Mouse (Mus musculus): ENCODE results near the gene Doc2g. TPM values are rescaled to one million over a fixed set of nuclear protein-coding genes. Genes with fewer than 3 reads are reported as not detected.
A peak's percentile ranks its signal among the peaks of the same experiment; 100 is the strongest.
"Not testable (repeated sequence)": the region's sequence is repeated elsewhere in the genome, so short reads cannot be mapped to it uniquely, and the experiment has no call there.

The Doc2g gene
- polyA plus RNA-seq, 1 experiment from 2014 or later, result 4.5 TPM

- ATAC-seq (ENCODE audit: insufficient read depth, low FRiP score, low read depth), result peak; percentile 74; the same call in 1 of the 2 replicates
- peak within 1 kb of the TSS; percentile 51; the same call in 1 of the 2 replicates for H3K27ac ChIP-seq
- H3K36me3 ChIP-seq, result no peaks in the 10 kb centered on the region
- no peaks in the 10 kb centered on the region; the same call in 1 of the 2 replicates for H3K4me1 ChIP-seq
- no peaks in the 10 kb centered on the region for H3K27me3 ChIP-seq (replicated peaks)
- H3K4me2 ChIP-seq, result 0 out of 2 replicates have a peak within 1 kb of the TSS, but pooled peaks have one; percentile 3
- 22% methylated on average over 9 of the region's 9 CpGs for WGBS
- H3K4me3 ChIP-seq (replicated peaks), result 0 out of 2 replicates have a peak within 1 kb of the TSS, but pooled peaks have one; percentile 2
- H3K9me3 ChIP-seq, result no peaks in the 10 kb centered on the region
- H3K9ac ChIP-seq, result no peak within 1 kb of the TSS
Measured at GRCm38 (mm10) chr19:3972229-3972628, 30.9 kb upstream of the Doc2g start, which contains the start of gene Aldh3b2. Aldh3b2 (plus strand) TSS chr19:3972328.

- H3K4me1 ChIP-seq; H3K27me3 ChIP-seq (replicated peaks); H3K27ac ChIP-seq; H3K9me3 ChIP-seq; H3K9ac ChIP-seq; H3K4me3 ChIP-seq (replicated peaks); H3K4me2 ChIP-seq; H3K36me3 ChIP-seq; ATAC-seq (ENCODE audit: insufficient read depth, low FRiP score, low read depth): not testable (repeated sequence)
- WGBS, result 86% methylated on average over 6 of the region's 6 CpGs
Measured at GRCm38 (mm10) chr19:3974608-3975007, 28.5 kb upstream of the Doc2g start.

GRCm38 (mm10) chr19:3975866-3976265 is 27.2 kb upstream of the Doc2g start:
- no peak overlapping the region for H3K9ac ChIP-seq
- no peaks in the 10 kb centered on the region for H3K36me3 ChIP-seq
- no peak overlapping the region for H3K4me2 ChIP-seq
- no peak overlapping the region for H3K27ac ChIP-seq
- H3K27me3 ChIP-seq (replicated peaks), result no peaks in the 10 kb centered on the region
- no peak overlapping the region for H3K4me3 ChIP-seq (replicated peaks)
- H3K4me1 ChIP-seq, result no peaks in the 10 kb centered on the region; the same call in 1 of the 2 replicates
- H3K9me3 ChIP-seq, result no peaks in the 10 kb centered on the region
- 55% methylated on average over 2 of the region's 2 CpGs for WGBS
- ATAC-seq (ENCODE audit: insufficient read depth, low FRiP score, low read depth), result no peak

GRCm38 (mm10) chr19:3980309-3980708 is 22.8 kb upstream of the Doc2g start:
- H3K4me3 ChIP-seq (replicated peaks), result no peak overlapping the region
- H3K36me3 ChIP-seq, result no peaks in the 10 kb centered on the region
- H3K4me2 ChIP-seq, result no peak overlapping the region
- H3K4me1 ChIP-seq, result peaks cover 5% of the 10 kb centered on the region; the same call in 1 of the 2 replicates
- 12% methylated on average over 4 of the region's 4 CpGs for WGBS
- H3K9ac ChIP-seq, result no peak overlapping the region
- no peaks in the 10 kb centered on the region for H3K27me3 ChIP-seq (replicated peaks)
- no peak overlapping the region for H3K27ac ChIP-seq
- ATAC-seq (ENCODE audit: insufficient read depth, low FRiP score, low read depth), result peak; percentile 49; the same call in 1 of the 2 replicates
- no peaks in the 10 kb centered on the region for H3K9me3 ChIP-seq

- Histone ChIP-seq H3K9ac (no peak overlapping the region), H3K36me3 (no peaks in the 10 kb centered on the region), H3K27me3 (replicated peaks) (no peaks in the 10 kb centered on the region), H3K4me3 (replicated peaks) (no peak overlapping the region), H3K4me2 (no peak overlapping the region), H3K9me3 (no peaks in the 10 kb centered on the region), H3K4me1 (peaks cover 9% of the 10 kb centered on the region; the same call in 1 of the 2 replicates), H3K27ac (no peak overlapping the region)
- WGBS, result 71% methylated on average over 9 of the region's 9 CpGs
- ATAC-seq (ENCODE audit: insufficient read depth, low FRiP score, low read depth), result no peak
Measured at GRCm38 (mm10) chr19:3980917-3981316, 22.2 kb upstream of the Doc2g start.

- no peak for ATAC-seq (ENCODE audit: insufficient read depth, low FRiP score, low read depth)
- H3K27ac ChIP-seq, result no peak overlapping the region
- H3K4me2 ChIP-seq, result no peak overlapping the region
- no peaks in the 10 kb centered on the region for H3K27me3 ChIP-seq (replicated peaks)
- no peak overlapping the region for H3K9ac ChIP-seq
- 55% methylated on average over 9 of the region's 9 CpGs for whole genome bisulfite sequencing
- H3K36me3 ChIP-seq, result no peaks in the 10 kb centered on the region
- no peak overlapping the region for H3K4me3 ChIP-seq (replicated peaks)
- H3K9me3 ChIP-seq, result no peaks in the 10 kb centered on the region
- peaks cover 18% of the 10 kb centered on the region for H3K4me1 ChIP-seq
Measured at GRCm38 (mm10) chr19:3983527-3984200, 19.4 kb upstream of the Doc2g start.

GRCm38 (mm10) chr19:3985261-3985681 is 17.8 kb upstream of the Doc2g start:
- Histone ChIP-seq H3K9me3 (no peaks in the 10 kb centered on the region), H3K36me3 (no peaks in the 10 kb centered on the region), H3K27me3 (replicated peaks) (no peaks in the 10 kb centered on the region), H3K4me1 (peaks cover 18% of the 10 kb centered on the region), H3K4me3 (replicated peaks) (no peak overlapping the region), H3K9ac (no peak overlapping the region), H3K4me2 (no peak overlapping the region), H3K27ac (peak overlapping the region; percentile 44; the same call in 1 of the 2 replicates)
- 41% methylated on average over 8 of the region's 8 CpGs for WGBS
- peak; percentile 9; the same call in 1 of the 2 replicates for ATAC-seq (ENCODE audit: insufficient read depth, low FRiP score, low read depth)

GRCm38 (mm10) chr19:3986334-3986733 is 16.8 kb upstream of the Doc2g start, which contains the start of gene Acy3:
Acy3 (plus strand) TSS chr19:3986570.
- no peak within 1 kb of the TSS for H3K9ac ChIP-seq
- 9% methylated on average over 8 of the region's 8 CpGs for WGBS
- no peak within 1 kb of the TSS for H3K4me3 ChIP-seq (replicated peaks)

GRCm38 (mm10) chr19:3988066-3988465 is 15.0 kb upstream of the Doc2g start:
- ATAC-seq (ENCODE audit: insufficient read depth, low FRiP score, low read depth), result no peak
- Histone ChIP-seq H3K4me3 (replicated peaks) (no peak overlapping the region), H3K4me2 (no peak overlapping the region), H3K36me3 (no peaks in the 10 kb centered on the region), H3K9me3 (no peaks in the 10 kb centered on the region), H3K27ac (no peak overlapping the region), H3K4me1 (peaks cover 18% of the 10 kb centered on the region), H3K9ac (no peak overlapping the region), H3K27me3 (replicated peaks) (no peaks in the 10 kb centered on the region)
- 86% methylated on average over 14 of the region's 14 CpGs for WGBS

More at GRCm38 (mm10) chr19:3986334-3986733, 16.8 kb upstream of the Doc2g start, which contains the start of gene Acy3:
- H3K27me3 ChIP-seq (replicated peaks), result no peaks in the 10 kb centered on the region
- no peaks in the 10 kb centered on the region for H3K9me3 ChIP-seq
- peak; percentile 75 for ATAC-seq (ENCODE audit: insufficient read depth, low FRiP score, low read depth)
- H3K27ac ChIP-seq, result 0 out of 2 replicates have a peak within 1 kb of the TSS, but pooled peaks have one; percentile 44
- no peaks in the 10 kb centered on the region for H3K36me3 ChIP-seq
- peaks cover 18% of the 10 kb centered on the region for H3K4me1 ChIP-seq
- peak within 1 kb of the TSS; percentile 28; the same call in 1 of the 2 replicates for H3K4me2 ChIP-seq

- Histone ChIP-seq H3K27me3 (replicated peaks) (no peaks in the 10 kb centered on the region), H3K36me3 (no peaks in the 10 kb centered on the region), H3K4me2 (no peak overlapping the region), H3K4me3 (replicated peaks) (no peak overlapping the region), H3K27ac (no peak overlapping the region), H3K9me3 (no peaks in the 10 kb centered on the region), H3K9ac (no peak overlapping the region), H3K4me1 (peaks cover 18% of the 10 kb centered on the region)
- ATAC-seq (ENCODE audit: insufficient read depth, low FRiP score, low read depth), result no peak
- 84% methylated on average over 4 of the region's 4 CpGs for WGBS
Measured at GRCm38 (mm10) chr19:3988750-3989149, 14.4 kb upstream of the Doc2g start.

- no peak overlapping the region for H3K4me3 ChIP-seq (replicated peaks)
- no peak overlapping the region for H3K4me2 ChIP-seq
- H3K9ac ChIP-seq, result no peak overlapping the region
- H3K4me1 ChIP-seq, result peaks cover 9% of the 10 kb centered on the region
- no peak overlapping the region for H3K27ac ChIP-seq
- H3K36me3 ChIP-seq, result no peaks in the 10 kb centered on the region
- no peaks in the 10 kb centered on the region for H3K27me3 ChIP-seq (replicated peaks)
- H3K9me3 ChIP-seq, result no peaks in the 10 kb centered on the region
- ATAC-seq (ENCODE audit: insufficient read depth, low FRiP score, low read depth), result no peak
- WGBS, result 33% methylated on average over 6 of the region's 6 CpGs
Measured at GRCm38 (mm10) chr19:3990804-3991203, 12.3 kb upstream of the Doc2g start.

GRCm38 (mm10) chr19:3991562-3991961 is 11.6 kb upstream of the Doc2g start:
- 86% methylated on average over 3 of the region's 3 CpGs for WGBS
- H3K4me3 ChIP-seq (replicated peaks), result no peak overlapping the region
- H3K27ac ChIP-seq, result no peak overlapping the region
- H3K27me3 ChIP-seq (replicated peaks), result no peaks in the 10 kb centered on the region
- H3K36me3 ChIP-seq, result no peaks in the 10 kb centered on the region
- H3K4me2 ChIP-seq, result no peak overlapping the region
- peaks cover 6% of the 10 kb centered on the region for H3K4me1 ChIP-seq
- H3K9me3 ChIP-seq, result no peaks in the 10 kb centered on the region
- no peak for ATAC-seq (ENCODE audit: insufficient read depth, low FRiP score, low read depth)
- H3K9ac ChIP-seq, result no peak overlapping the region
